Mouse (Mus musculus): Measurements from ENCODE around the gene Gm4922.

Gm4922 gene

DNA sequence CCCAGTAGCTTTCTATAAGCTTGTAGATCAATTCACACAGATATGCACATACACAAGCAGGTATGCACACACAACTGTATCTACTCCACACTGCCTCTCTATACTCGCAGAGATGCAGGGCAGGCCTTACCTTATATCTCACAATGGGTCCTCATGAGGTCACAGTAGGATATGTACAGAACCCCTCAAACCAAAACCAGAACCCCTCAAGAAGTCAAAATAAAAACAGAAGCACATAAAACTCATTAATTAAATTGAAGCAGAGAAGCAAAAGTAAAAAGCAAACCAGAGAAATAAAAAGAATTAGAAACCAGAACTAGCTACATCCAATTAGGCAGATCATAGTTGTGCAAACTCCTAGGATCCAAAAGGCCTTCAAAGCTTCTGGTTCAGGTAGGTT lies at the start of gene Gm4922:
Gm4922 (minus strand) TSS at position 101 of the 400 bp plus-strand sequence.
- DNase-seq (ENCODE audit: low read depth, low spot score), result no peak

DNA sequence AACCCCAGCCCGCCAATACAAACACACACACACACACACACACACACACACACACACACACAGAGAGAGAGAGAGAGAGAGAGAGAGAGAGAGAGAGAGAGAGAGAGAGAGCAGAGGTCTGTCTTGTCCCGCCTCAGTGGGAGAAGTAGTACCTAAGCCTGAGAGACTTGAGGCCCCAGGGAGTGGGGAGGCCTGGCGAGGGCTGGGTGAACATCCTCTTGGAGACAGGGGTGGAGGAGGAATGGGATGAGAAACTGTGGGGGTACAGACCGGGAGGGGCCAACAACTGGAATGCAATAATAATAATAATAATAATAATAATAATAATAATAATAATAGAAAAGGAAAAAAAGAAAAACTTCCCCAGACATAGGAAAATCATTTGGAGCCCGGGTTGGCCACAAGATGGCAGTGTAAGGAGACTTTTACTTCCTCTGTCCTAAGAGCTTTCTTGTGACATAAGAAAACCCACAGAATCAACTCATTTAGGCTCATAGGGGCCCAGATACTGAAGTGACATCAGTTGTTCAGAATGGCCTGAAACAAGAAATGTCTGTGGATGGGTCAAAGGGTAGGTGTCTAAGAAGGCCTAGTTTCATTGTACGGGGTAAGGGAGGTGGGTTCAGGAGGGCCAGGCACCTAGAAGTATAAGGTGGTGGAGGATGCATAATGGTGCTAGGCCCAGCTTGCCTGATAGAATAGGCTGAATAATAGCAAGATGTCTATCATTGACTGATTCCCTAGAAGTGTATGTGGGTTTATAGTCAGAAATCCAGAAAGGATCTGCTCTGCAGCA lies 49.3 kb upstream of the Gm4922 start:
- no peak for DNase-seq (ENCODE audit: low read depth, low spot score)

- no peak for DNase-seq (ENCODE audit: low read depth, low spot score)
Observed at GRCm38 (mm10) chr10:18834389-18834788, 47.8 kb upstream of the Gm4922 start.

DNA sequence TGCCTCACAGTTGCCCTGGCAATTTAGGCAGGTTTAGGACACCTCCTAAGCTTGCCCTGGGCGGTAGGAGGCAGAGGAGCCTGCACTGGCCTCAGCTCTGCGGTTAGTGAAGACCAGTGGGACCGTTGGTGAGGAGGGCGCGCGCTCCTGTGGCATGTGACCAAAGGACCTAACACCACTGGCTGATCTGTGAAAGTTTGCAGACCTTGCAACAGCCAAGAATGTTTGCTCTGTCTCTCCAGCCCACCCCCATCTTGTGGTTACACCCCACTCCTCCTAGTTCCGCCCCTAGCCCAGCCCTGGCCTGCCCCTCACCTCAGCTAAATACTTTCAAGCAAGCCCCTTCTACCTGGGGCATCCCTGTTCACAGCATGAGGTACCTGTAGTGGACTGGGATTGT lies 45.2 kb upstream of the Gm4922 start:
- DNase-seq (ENCODE audit: low read depth, low spot score), result no peak

- no peak for DNase-seq (ENCODE audit: low read depth, low spot score)
Observed at GRCm38 (mm10) chr10:18830359-18830758, 43.8 kb upstream of the Gm4922 start.

DNA sequence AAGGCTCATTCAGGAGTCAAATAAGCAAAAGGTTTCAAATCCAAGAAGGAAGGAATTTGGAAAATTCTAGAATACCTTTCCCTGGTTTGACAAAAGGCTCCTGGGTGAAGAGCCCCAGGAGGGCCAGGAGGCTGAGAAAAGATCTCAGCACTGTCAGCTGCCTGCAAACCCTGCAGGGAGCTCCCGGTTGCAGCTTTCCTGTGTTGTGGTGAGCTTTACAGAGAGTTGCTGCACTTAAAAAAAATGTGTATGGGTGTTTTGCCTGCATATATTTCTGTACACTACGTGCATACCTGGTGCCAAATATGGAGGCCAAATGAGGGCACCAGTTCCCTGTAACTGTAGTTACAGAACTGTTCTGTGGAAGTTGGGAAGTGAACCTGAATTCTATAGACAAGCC lies 41.3 kb upstream of the Gm4922 start:
- DNase-seq (ENCODE audit: low read depth, low spot score), result no peak

GRCm38 (mm10) chr10:18826107-18826506 lies 39.5 kb upstream of the Gm4922 start:
- no peak for DNase-seq (ENCODE audit: low read depth, low spot score)

DNA sequence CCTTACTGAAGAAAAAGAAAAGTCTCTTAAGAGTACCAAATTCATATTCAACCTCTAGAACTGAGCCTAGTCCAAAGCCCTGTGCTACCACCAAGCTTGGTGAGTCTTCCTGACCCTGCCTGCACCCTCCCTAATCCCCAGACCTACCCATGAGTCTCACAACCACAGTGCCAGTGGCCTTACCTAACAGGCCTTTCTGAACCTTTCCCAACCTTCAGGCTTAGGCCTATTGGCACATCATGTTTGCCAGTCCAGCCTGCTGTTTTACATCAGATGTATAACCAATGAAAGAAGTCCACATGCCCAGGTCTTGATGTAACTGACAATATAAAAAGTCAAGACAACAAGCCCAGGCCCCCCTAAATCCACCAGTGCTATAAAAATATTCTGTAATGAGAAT lies 38.5 kb upstream of the Gm4922 start:
- no peak for DNase-seq (ENCODE audit: low read depth, low spot score)

DNA sequence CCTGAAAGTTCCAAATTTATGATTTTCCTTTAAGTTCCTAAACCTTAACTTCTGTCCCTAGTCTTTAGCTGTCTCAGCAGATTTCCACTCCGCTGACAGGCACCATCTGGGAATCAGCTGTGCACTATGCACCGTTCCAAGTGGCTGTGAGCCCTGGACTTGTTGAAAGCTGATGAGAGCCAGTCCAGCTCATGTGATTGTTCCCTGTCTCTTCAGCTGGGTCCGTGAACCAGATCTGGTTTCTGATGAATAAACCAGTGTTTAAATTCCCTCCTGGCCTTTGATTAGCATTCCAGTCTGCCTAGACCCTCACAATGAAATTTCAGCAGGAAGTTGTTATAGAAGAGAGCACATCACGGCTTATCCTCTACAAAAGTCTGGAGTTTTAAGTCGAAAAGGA lies 30.0 kb upstream of the Gm4922 start:
- DNase-seq (ENCODE audit: low read depth, low spot score), result peak; percentile 6

DNA sequence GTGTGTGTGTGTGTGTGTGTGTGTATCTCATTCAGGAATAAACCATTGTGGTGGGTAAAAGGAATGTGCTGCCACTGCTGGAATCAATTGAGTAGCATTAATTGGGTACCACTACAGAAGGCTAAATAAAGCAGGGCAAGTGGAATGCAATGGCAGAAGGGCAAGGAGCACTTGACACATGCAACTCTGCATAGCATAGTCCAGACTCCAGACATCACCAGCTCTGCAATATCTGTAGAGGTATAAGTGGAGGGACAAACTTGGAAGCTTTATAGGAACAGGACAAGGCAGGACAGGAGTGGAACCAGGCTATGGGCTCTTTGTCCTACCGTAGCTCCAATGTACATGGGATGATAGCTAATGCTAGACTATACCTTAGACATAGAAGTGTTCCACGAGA lies 25.2 kb upstream of the Gm4922 start:
- DNase-seq (ENCODE audit: low read depth, low spot score), result no peak

DNA sequence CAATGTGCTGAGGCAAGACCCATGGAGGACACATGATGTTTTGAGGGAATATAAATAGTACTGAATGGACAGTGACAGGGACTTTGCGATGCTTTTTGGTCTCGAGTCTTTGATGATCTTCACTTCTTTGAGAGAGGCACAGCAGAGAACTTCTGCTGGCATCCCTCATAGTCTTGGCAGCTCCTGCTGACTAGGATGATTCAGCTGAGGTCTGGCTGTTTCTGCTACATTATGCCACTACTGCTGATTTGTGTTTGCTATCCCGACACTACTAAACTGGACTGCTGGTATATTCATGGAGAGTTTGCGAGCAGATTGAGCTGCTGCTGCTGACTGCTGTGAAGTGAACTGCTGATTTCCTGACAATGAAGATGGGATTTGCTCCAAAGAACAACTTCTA lies 3.5 kb upstream of the Gm4922 start:
- DNase-seq (ENCODE audit: low read depth, low spot score), result peak; percentile 29

DNA sequence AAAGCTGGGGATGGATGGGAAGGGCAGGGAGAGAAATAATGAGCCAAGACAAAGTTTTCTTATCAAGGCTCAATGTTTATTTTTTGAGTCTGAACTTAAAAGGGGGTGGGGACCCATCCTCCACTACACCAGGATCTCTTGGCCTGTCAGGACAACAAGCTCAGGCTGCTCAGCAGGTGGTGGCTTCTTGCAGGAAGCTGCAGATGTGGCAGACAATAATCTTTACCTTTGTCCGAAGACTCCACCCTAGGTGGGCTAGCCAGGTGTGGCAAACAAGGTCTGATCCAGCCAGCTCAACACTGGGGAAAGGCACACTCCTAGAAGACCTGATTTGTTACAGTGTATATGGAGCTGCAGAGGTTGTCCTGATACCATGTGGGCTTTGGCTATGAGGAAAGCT lies 2.0 kb upstream of the Gm4922 start:
- DNase-seq (ENCODE audit: low read depth, low spot score), result no peak

GRCm38 (mm10) chr10:18777546-18777945 lies 9.0 kb downstream of the Gm4922 start:
- DNase-seq (ENCODE audit: low read depth, low spot score), result no peak

GRCm38 (mm10) chr10:18772537-18773179 lies 13.9 kb downstream of the Gm4922 start:
- no peak for DNase-seq (ENCODE audit: low read depth, low spot score)

GRCm38 (mm10) chr10:18769909-18770308 lies 16.7 kb downstream of the Gm4922 start:
- DNase-seq (ENCODE audit: low read depth, low spot score), result no peak

DNA sequence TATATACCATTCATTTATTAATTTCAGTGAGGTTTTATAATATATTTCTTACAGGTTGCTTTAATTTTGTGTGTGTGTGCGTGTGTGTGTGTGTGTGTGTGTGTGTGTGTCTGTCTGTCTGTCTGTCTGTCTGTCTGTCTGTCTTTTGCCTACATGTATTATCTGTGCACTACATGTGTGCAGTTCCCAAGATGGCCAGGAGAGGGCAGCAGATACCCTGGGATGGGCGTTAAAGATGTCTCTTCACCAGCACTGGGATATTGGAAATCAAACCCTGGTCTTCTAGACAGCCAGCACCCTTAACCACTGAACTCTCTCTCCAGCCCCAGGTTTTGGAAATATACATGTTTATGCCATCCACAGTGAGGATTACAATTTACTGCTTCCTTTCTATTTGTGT lies 26.4 kb downstream of the Gm4922 start:
- no peak for DNase-seq (ENCODE audit: low read depth, low spot score)

GRCm38 (mm10) chr10:18750057-18750456 lies 36.5 kb downstream of the Gm4922 start:
- DNase-seq (ENCODE audit: low read depth, low spot score), result no peak

GRCm38 (mm10) chr10:18743286-18744142 lies 43.1 kb downstream of the Gm4922 start, which contains the start of gene Arfgef3:
Gene Arfgef3 (minus strand): TSS chr10:18743949.
- DNase-seq (ENCODE audit: low read depth, low spot score), result no peak

- no peak for DNase-seq (ENCODE audit: low read depth, low spot score)
Observed at GRCm38 (mm10) chr10:18742086-18742485, 44.5 kb downstream of the Gm4922 start.

DNA sequence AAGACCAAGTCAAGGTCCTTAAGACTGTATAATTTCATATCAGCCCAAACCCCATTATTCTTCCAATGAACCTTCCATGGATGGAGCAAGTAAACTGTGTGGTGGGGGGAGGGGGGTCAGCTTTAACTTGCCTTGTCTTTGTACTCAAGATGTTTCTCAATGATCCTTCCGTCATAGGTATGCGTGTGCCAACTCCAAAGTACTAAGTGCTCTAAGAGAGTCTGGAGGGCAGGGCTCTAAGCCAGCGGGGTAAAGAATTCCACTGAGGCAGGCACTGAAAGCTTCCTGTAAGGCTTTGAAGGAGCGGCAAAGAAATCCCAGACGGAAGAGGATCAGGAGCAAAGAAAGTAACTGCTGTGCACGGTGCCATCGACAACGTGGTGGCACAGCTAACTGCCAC lies 45.6 kb downstream of the Gm4922 start:
- DNase-seq (ENCODE audit: low read depth, low spot score), result no peak
